Mouse (Mus musculus) kidney, postnatal 36 days (tissue): ENCODE data around the gene Cdkn2d.
"Not testable (repeated sequence)": the region's sequence is repeated elsewhere in the genome, so short reads cannot be mapped to it uniquely, and the experiment has no call there.

Experiments
- DNase-seq, 2 experiments: peaks; one replicate each; pipeline ENCODE4 v3.0.0; 2021 to 2022; ENCODE audit warnings: mixed read lengths in 2 of 2

The Cdkn2d gene

DNA sequence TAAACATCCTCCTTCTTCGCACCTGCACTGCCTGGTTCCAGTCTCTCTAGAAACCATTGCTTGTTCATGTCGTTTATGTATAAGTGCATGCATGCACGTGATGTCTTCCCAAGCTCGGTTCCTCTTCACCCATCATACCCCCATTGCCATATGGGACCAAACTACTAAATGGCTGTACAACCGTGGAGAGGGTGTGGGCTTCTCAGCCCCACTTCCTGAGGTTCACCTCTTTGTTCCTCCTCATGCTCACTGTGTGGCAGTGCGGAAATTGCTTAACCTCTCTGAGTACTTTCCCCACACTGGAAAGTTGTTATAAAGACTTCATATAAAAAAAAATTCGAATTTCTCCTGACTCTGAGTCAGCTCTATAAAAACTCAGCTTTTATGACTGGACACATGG is 25.5 kb upstream of the Cdkn2d start:
- no peak for DNase-seq

DNA sequence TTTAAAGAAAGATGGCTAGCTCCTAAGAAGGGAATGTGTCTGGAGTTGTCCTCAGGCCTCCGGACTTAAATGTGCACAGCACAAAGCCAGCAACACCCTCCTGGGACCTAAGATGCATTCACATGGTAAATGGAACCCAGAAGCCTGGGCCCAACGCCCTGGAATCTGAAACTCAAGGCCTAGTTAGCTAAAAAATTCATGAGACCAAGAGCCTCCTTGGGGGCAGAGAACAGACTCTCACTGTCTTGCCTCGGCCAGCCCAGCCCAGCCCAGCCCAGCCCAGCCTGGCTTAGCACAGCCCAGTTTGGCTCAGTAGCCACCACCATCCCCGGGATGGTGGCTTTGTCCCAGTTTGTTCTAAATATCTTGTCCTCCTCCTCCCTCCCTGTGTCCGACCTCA is 24.2 kb upstream of the Cdkn2d start:
- DNase-seq, result no peak

DNA sequence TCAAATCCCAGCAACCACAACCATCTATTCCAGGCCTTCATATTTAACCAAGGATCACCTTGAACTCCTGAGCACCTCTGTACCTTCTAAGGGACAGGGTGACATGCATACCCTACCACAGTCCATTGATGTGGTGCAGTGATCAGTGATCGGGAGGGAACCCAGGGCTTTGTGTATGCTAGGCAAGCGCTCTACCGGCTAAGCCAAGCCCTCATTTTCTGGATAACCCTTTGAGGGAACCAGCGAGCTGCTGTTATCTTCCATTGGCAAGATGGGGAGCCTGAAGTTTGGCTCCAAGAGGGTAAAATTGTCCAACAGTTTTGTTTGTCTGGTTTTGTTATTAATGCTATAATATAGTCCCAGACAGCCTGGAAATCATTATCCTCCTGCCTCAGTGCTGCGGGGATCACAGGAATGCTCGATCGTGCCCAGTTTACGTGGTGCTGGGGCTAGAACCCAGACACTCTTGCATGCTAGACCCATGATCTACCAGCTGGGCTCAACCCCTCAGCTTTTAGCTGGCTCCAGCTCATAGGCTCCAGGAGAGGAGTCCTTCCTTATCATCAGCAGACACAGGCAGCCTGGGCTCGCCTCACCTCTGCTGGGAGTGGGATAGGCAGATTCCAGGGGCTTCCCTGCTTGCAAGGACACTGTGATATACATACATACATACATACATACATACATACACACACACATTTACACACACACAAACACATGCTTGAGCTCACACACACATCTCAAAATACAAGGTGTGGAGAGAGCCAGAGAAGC is 23.3 kb upstream of the Cdkn2d start:
- DNase-seq, result no peak

- DNase-seq, result peak; percentile 84 to 96
Measured at GRCm38 (mm10) chr9:21313394-21313793, 22.2 kb upstream of the Cdkn2d start.

DNA sequence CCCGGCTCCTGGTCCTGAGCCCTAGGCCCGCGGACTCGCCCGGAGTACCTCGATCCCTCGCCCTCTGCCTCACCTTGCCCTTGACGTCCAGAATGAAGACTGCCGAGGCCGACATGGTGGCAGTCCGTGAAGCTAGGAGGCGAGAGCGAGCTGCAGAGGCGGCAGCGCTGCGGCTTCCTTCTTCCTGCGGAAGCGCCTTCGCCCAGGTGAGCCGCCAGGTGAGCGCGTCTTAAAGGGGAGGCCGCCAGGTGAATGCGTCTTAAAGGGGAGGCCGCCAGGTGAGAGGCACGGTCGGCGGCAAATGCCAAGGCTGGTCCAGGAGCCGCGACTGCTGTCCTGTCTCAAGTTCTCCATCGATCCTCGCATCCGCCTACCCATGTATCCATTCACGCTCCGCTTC is 20.9 kb upstream of the Cdkn2d start, which contains the start of gene Ap1m2:
Gene Ap1m2 (minus strand): TSS at position 204 of the 400 bp plus-strand sequence.
- peak; percentile 62 to 71 for DNase-seq

GRCm38 (mm10) chr9:21311695-21312094 is 20.5 kb upstream of the Cdkn2d start:
- no peak for DNase-seq

DNA sequence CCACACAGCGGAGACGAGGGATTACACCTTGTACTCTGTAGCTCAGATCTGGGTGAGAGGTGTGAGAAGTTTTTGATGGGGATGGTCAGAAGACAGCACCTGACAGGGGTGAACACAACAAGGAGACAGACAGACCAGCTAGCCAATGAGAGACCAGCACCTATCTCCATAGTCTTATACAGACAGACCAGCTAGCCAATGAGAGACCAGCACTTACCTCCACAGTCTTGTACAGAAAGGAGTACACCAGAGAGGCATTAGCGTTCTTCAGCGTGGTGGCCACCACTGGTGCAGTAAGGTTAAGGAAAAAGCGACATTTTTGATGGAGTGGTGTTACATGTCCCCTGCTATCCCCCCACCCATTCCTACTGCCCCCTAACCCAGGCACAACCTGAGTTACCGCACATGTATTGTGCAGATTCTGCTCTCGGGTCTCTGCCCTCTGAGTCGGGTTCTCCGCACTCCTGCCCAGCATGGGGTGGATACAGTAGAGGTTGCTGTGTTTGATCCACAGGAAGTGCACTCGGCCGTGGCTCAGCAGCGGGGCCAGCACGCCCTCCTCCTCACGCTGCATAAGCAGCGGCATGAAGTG is 18.0 kb upstream of the Cdkn2d start:
- DNase-seq, result peak; percentile 46 to 49

- DNase-seq, result no peak
Measured at GRCm38 (mm10) chr9:21305065-21305464, 13.9 kb upstream of the Cdkn2d start.

- no peak for DNase-seq
Measured at GRCm38 (mm10) chr9:21299014-21299413, 7.8 kb upstream of the Cdkn2d start.

DNA sequence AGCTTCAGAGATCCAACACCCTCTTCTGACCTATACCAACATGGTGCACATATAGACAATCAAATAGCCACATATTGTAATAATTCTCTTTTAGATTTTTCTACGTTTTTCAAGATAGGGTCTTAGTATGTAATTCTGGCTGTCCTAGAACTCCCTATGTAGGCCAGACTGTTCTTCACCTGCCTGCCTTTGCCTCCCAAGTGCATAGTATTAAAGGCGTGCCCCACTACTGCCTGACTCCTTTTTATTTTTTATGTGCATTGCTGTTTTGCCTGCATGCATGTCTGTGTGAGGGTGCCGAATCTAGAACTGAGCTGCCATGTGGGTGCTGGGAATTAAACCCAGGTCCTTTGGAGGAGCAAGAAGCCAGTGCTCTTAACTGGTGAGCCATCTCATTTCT is 1.1 kb upstream of the Cdkn2d start:
- DNase-seq, result no peak

DNA sequence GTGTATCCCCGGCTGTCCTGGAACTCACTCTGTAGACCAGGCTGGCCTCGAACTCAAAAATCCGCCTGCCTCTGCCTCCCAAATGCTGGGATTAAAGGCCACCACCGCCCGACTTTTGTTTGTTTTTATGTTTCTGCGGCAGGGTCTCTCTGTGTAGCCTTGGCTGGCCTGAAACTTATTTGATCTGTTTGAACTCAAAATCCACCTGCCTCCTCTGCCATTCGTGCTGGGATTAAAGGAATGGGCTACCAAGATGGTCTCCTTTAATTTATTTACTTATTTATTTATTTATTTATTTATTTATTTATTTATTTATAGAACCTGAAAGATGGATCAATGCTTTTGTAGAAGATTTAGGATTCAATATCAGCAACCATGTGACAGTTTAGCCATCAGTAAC is 661 bp upstream of the Cdkn2d start:
- not testable (repeated sequence) for DNase-seq

GRCm38 (mm10) chr9:21290589-21290988 is 618 bp downstream of the Cdkn2d start:
- peak in 1 of 2 experiments; percentile 28 for DNase-seq

DNA sequence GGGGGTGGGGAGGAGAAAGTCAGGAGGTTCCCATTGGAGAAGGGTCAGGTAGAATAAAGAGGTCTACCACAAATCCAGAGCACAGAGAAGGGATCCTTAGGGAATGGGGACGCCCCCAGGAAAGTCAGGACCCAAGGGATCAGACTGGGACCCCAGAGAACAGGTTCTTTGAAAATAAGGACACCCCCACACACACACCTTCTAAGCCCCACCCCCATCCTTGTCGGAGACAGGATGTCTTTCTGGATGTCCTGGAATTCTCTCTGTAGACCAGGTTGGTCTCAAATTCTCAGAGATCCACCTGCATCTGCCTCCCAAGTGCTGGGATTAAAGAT is 1.9 kb downstream of the Cdkn2d start:
- DNase-seq, result no peak

DNA sequence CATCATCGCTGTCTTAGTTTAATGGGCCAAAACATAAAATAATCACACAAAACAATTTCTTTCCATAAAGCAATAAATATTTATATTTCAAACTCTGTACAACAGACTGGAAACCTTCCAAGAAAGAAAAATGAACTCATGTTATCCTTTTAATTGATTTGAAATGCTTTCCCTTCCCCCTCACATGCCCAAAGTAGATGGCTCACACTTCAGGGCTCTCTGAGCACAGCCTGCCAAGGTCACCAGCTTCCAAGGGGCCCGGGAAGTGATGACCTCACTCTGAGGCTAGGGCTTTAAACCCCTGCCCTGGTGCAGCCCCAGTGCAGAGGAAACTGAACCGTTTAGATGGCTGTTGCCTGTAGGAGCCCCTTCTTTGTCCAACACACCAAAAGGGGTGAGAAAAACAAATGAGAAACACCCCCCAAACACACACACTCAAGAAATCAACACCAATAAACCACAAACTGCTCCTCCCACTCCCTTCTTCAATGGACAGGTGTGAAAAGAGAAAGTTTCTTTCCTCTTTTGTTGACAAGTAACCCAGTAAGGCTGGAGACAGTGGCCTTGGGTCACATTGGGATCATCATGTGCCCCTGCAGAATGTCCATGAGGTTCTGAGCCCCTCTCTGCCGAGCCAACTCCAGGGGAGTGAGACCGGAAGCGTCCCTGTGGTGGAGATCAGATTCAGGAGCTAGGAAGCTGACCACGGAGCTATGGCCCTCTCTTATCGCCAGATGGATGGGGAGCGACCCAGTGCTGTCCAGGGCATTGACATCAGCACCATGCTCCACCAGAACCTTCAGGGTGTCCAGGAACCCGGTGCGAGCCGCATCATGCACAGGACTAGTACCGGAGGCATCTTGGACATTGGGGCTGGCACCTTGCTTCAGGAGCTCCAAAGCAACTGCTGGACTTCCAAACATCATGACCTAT is 2.5 kb downstream of the Cdkn2d start:
- no peak for DNase-seq

GRCm38 (mm10) chr9:21287571-21288402 is 3.4 kb downstream of the Cdkn2d start, which contains the start of gene Kri1:
Gene Kri1, minus strand, starts transcription at chr9:21287969.
- peak; percentile 99 for DNase-seq

DNA sequence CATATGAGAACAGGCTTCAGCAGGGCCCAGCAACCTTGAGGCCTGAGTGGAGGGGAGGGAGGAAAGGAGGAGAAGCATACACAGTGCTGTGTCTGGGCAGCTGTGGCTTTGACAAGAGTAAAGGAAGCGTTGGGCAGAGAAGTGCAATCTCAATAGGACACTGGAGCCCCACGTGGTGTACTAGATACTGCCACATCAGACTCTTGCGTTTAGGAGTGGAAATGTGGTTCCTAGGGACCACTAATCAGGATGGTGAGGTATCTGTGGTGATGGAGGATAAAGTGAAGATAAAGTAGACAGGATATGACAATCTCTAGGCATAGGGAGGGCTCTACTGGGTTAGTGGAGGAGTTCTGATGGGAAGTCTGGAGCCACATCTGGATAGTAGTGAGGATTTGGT is 4.5 kb downstream of the Cdkn2d start:
- no peak for DNase-seq

- peak; percentile 46 to 51 for DNase-seq
Measured at GRCm38 (mm10) chr9:21283994-21284393, 7.2 kb downstream of the Cdkn2d start.

GRCm38 (mm10) chr9:21283591-21283990 is 7.6 kb downstream of the Cdkn2d start:
- no peak for DNase-seq

DNA sequence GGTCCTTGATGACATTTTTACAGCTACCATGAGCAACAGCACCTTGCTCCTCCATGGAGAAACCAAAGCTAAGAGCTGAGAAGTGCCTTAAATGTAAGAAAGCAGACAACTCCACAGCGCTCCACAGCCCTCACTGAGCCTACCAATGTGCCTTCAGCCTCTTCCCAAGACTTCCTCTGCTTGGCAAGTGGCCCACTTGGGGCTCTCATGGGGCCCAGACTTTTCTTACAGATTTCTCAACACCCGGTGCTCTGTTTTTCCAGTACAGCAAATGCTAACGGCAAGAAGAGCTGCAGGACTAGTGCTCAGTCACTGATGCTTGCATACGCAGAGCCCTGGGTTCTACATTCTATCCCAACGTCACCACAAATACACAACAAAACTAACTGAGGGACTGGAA is 13.4 kb downstream of the Cdkn2d start:
- no peak for DNase-seq

GRCm38 (mm10) chr9:21276307-21276706 is 14.9 kb downstream of the Cdkn2d start:
- no peak for DNase-seq

DNA sequence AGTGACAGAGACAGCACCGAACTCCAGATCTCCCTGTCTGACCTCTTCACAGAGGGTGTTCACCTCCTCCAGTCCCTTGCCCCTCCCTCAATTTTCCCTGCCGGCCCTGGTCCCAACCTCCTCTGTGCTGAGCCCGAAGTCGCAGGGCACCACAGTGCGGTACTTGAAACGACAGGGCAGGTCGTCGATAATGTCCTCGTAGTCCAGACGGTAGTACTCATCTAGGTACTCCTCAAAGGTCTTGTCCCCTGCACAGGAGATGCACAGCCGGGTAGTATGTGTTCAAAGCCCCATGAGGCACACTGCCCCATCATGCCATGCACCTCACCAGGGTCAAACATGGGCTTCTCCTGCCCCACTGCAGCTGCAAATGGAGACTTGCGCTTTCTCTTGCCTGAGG is 15.5 kb downstream of the Cdkn2d start:
- no peak for DNase-seq

GRCm38 (mm10) chr9:21275013-21275710 is 16.0 kb downstream of the Cdkn2d start:
- no peak for DNase-seq
